Mouse (Mus musculus): ENCODE measurements around the gene Olfr1022. TPM values are rescaled to one million over a fixed set of nuclear protein-coding genes. Genes with fewer than 3 reads are reported as not detected.

Gene Olfr1022
- not detected in 2 replicates for polyA plus RNA-seq (2012; ENCODE audit: low replicate concordance)

DNA sequence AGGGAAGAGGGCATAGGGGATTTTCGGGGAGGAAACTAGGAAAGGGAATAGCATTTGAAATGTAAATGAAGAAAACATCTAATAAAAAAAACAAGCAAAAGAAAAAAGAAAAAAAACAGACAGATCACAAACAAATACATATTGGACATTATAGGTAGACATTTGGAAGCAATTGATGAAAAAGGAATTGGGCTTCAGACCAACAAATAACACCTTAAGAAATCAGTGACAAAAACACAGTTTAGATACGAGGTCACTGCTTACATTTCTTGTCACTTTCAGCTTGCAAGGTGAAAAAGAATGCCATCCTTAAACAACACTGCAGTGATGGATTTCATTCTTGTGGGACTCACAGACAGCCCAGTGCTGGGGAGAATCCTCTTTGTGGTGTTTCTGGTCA, at the start of gene Olfr1022:
TSS of gene Olfr1022 (plus strand) at position 301 of the 400 bp plus-strand sequence.

GRCm38 (mm10) chr2:85845383-85845782, 23.0 kb upstream of the Olfr1022 start, which contains the start of gene Olfr1019:
Gene Olfr1019 (minus strand): TSS chr2:85845483.

GRCm38 (mm10) chr2:85846730-85847129, 21.7 kb upstream of the Olfr1022 start, which contains the start of gene Olfr1020:
Gene Olfr1020 (plus strand): TSS chr2:85847030.

GRCm38 (mm10) chr2:85885340-85885739, 16.9 kb downstream of the Olfr1022 start, which contains the start of gene Olfr1023:
Gene Olfr1023 (plus strand): TSS chr2:85885640.

DNA sequence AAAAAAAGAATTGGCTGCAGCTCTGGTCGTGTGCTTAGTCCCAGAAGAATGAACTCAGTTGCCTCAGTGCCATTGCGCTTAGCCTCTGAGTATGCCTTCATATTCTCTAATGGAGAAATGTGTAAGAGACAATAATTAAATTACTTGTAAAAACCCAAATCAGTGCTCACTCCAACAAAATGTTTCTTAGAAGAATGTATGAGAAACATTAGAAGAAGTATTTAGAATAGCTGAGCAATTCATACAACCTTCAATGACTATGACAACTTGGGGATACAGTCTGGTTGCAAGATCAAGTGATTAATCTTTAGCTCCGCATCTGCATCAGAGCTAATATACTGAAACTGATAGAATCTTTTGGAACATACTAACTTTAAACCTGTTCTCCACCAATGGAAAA, 36.6 kb downstream of the Olfr1022 start, which contains the start of gene Olfr1024:
TSS of gene Olfr1024 (minus strand) at position 101 of the 400 bp plus-strand sequence.

DNA sequence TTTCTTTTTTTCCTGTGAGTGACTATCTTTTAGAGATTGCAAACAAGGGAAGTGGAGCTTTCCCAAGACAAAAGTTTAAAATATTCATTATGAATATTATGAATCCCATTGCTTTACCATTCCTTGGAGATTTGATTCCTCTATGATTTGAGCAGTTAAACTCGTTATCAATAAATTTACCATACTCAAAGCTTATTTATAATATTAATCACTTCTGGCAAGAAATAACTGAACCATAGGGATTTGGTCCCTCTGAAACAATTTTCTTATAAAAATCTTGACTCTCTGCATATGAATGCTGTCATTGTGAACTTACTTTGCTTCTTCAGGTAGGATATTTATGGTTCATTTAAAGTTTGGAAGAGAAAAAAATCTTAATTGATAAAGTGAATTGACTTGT, 46.5 kb downstream of the Olfr1022 start, which contains the start of gene Olfr1025-ps1:
TSS of gene Olfr1025-ps1 (plus strand) at position 301 of the 400 bp plus-strand sequence.

Other genes with a start within 250 kb of the Olfr1022 start
- gene Olfr1002, start 217.9 kb upstream of the Olfr1022 start, polyA plus RNA-seq (2012; ENCODE audit: low replicate concordance), result not detected in 2 replicates
- not detected in 2 replicates for gene Olfr154, start 204.1 kb upstream of the Olfr1022 start, polyA plus RNA-seq (2012; ENCODE audit: low replicate concordance)
- gene Olfr1006, start 189.8 kb upstream of the Olfr1022 start, polyA plus RNA-seq (2012; ENCODE audit: low replicate concordance), result not detected in 2 replicates
- gene Olfr1008, start 179.2 kb upstream of the Olfr1022 start, polyA plus RNA-seq (2012; ENCODE audit: low replicate concordance), result not detected in 2 replicates
- not detected in 2 replicates for gene Olfr1009, start 153.2 kb upstream of the Olfr1022 start, polyA plus RNA-seq (2012; ENCODE audit: low replicate concordance)
- gene Olfr1012, start 105.8 kb upstream of the Olfr1022 start, polyA plus RNA-seq (2012; ENCODE audit: low replicate concordance), result not detected in 2 replicates
- not detected in 2 replicates for gene Olfr1013, start 101.5 kb upstream of the Olfr1022 start, polyA plus RNA-seq (2012; ENCODE audit: low replicate concordance)
- not detected in 2 replicates for gene Olfr1014, start 95.9 kb upstream of the Olfr1022 start, polyA plus RNA-seq (2012; ENCODE audit: low replicate concordance)
- not detected in 2 replicates for gene Olfr1015, start 86.6 kb upstream of the Olfr1022 start, polyA plus RNA-seq (2012; ENCODE audit: low replicate concordance)
- gene Olfr1016, start 66.0 kb upstream of the Olfr1022 start, polyA plus RNA-seq (2012; ENCODE audit: low replicate concordance), result not detected in 2 replicates
- gene Olfr1018, start 50.1 kb upstream of the Olfr1022 start, polyA plus RNA-seq (2012; ENCODE audit: low replicate concordance), result not detected in 2 replicates
- not detected in 2 replicates for gene Olfr1019, start 23.1 kb upstream of the Olfr1022 start, polyA plus RNA-seq (2012; ENCODE audit: low replicate concordance)
- gene Olfr1020, start 21.6 kb upstream of the Olfr1022 start, polyA plus RNA-seq (2012; ENCODE audit: low replicate concordance), result not detected in 2 replicates
- not detected in 2 replicates for gene Olfr1023, start 17.0 kb downstream of the Olfr1022 start, polyA plus RNA-seq (2012; ENCODE audit: low replicate concordance)
- gene Olfr1024, start 36.5 kb downstream of the Olfr1022 start, polyA plus RNA-seq (2012; ENCODE audit: low replicate concordance), result not detected in 2 replicates
- not detected in 2 replicates for gene Olfr1025-ps1, start 46.6 kb downstream of the Olfr1022 start, polyA plus RNA-seq (2012; ENCODE audit: low replicate concordance)
- not detected in 2 replicates for gene Olfr1026, start 53.0 kb downstream of the Olfr1022 start, polyA plus RNA-seq (2012; ENCODE audit: low replicate concordance)
- gene Olfr1028, start 81.8 kb downstream of the Olfr1022 start, polyA plus RNA-seq (2012; ENCODE audit: low replicate concordance), result not detected in 2 replicates
- not detected in 2 replicates for gene Olfr1029, start 105.3 kb downstream of the Olfr1022 start, polyA plus RNA-seq (2012; ENCODE audit: low replicate concordance)
- not detected in 2 replicates for gene Olfr1030, start 110.7 kb downstream of the Olfr1022 start, polyA plus RNA-seq (2012; ENCODE audit: low replicate concordance)
- gene Olfr1031, start 121.7 kb downstream of the Olfr1022 start, polyA plus RNA-seq (2012; ENCODE audit: low replicate concordance), result not detected in 2 replicates
- not detected in 2 replicates for gene Olfr1032, start 136.9 kb downstream of the Olfr1022 start, polyA plus RNA-seq (2012; ENCODE audit: low replicate concordance)
- not detected in 2 replicates for gene Olfr1033, start 152.0 kb downstream of the Olfr1022 start, polyA plus RNA-seq (2012; ENCODE audit: low replicate concordance)
- not detected in 2 replicates for gene Olfr1034, start 177.3 kb downstream of the Olfr1022 start, polyA plus RNA-seq (2012; ENCODE audit: low replicate concordance)
- not detected in 2 replicates for gene Olfr1036, start 205.4 kb downstream of the Olfr1022 start, polyA plus RNA-seq (2012; ENCODE audit: low replicate concordance)
- gene Olfr1037, start 218.8 kb downstream of the Olfr1022 start, polyA plus RNA-seq (2012; ENCODE audit: low replicate concordance), result not detected in 2 replicates

All from hematopoietic multipotent progenitor cell, adult 10-12 weeks (in vitro differentiated cells).